Mouse (Mus musculus) kidney, embryonic 15.5 days (tissue): Measurements from ENCODE around the gene Wbp1. TPM values are rescaled to one million over a fixed set of nuclear protein-coding genes. Genes with fewer than 3 reads are reported as not detected.
"Not testable (repeated sequence)": the region's sequence is repeated elsewhere in the genome, so short reads cannot be mapped to it uniquely, and the experiment has no call there.

ENCODE experiments used
- ATAC-seq: fragments of 200-750 bp; cut with Nextera tagmentation; replicated peaks from 2 replicates; pipeline ENCODE4 v1.8.0; 2017; ENCODE audit warnings: moderate TSS enrichment; ENCODE audit not compliant: low FRiP score
- H3K27ac ChIP-seq: fragments of 300-500 bp; sonication (generic); 2 replicates; pipeline ENCODE4 v1.5.1; 2015; ENCODE audit warnings: mild to moderate bottlenecking, inconsistent platforms
- H3K27me3 ChIP-seq: fragments of 300-500 bp; sonication (generic); 2 replicates; pipeline ENCODE4 v1.6.1; 2015; ENCODE audit warnings: inconsistent platforms
- H3K36me3 ChIP-seq: fragments of 300-500 bp; sonication (generic); 2 replicates; pipeline ENCODE4 v1.6.1; 2015; ENCODE audit warnings: inconsistent platforms
- H3K4me1 ChIP-seq: fragments of 300-500 bp; sonication (generic); 2 replicates; pipeline ENCODE4 v1.6.1; 2015; ENCODE audit warnings: inconsistent platforms
- H3K4me2 ChIP-seq: fragments of 300-500 bp; sonication (generic); 2 replicates; pipeline ENCODE4 v1.6.1; 2015; ENCODE audit warnings: moderate library complexity, mild to moderate bottlenecking, inconsistent platforms
- H3K4me3 ChIP-seq: fragments of 300-500 bp; sonication (generic); replicated peaks from 2 replicates; pipeline ENCODE4 v1.5.1; 2015; ENCODE audit warnings: mild to moderate bottlenecking, inconsistent platforms
- H3K9ac ChIP-seq: fragments of 300-500 bp; sonication (generic); 2 replicates; pipeline ENCODE4 v1.6.1; 2015; ENCODE audit warnings: mild to moderate bottlenecking, inconsistent platforms
- H3K9me3 ChIP-seq: fragments of 300-500 bp; sonication (generic); replicated peaks from 2 replicates; pipeline ENCODE4 v1.6.1; 2016; ENCODE audit warnings: inconsistent platforms
- WGBS: fragments of 180-500 bp; shearing (Covaris S2); methylation state at CpG from one replicate; pipeline ENCODE4 v1.1.7; 2015; ENCODE audit warnings: mixed read lengths; 5-methylcytosine and 5-hydroxymethylcytosine counted together
- polyA plus RNA-seq: library from polyadenylated mRNA; unstranded; fragments of >200 nt; fragmentation: Nextera tagmentation; extraction: Ambion mirVana; gene quantifications from 2 replicates; pipeline ENCODE4 v1.2.1, GENCODE M21; 2015

The Wbp1 gene
- polyA plus RNA-seq, result 132 and 144 TPM in 2 replicates

- Histone ChIP-seq H3K4me1 (peaks cover 77% of the 10 kb centered on the region), H3K27ac (peak within 1 kb of the TSS; percentile 97), H3K27me3 (no peaks in the 10 kb centered on the region), H3K36me3 (peaks cover 32% of the 10 kb centered on the region), H3K9ac (peak within 1 kb of the TSS; percentile 81), H3K9me3 (no peaks in the 10 kb centered on the region), H3K4me3 (peak within 1 kb of the TSS; percentile 82), H3K4me2 (peak within 1 kb of the TSS; percentile 97)
- peak; percentile 94 for ATAC-seq
- under 1% methylated on average over 38 of the region's 38 CpGs for WGBS
Observed at GRCm38 (mm10) chr6:83120930-83121862, at the start of gene Wbp1. Gene Wbp1 (minus strand): TSS chr6:83121559.

- Histone ChIP-seq H3K36me3 (0 out of 2 replicates have a peak, but pooled peaks cover 2% of the 10 kb centered on the region), H3K27ac (no peak overlapping the region), H3K4me3 (no peak overlapping the region), H3K4me1 (peaks cover 36% of the 10 kb centered on the region), H3K4me2 (no peak overlapping the region), H3K9me3 (no peaks in the 10 kb centered on the region), H3K27me3 (no peaks in the 10 kb centered on the region), H3K9ac (no peak overlapping the region)
- ATAC-seq, result no peak
- WGBS, result 83% methylated on average over 5 of the region's 5 CpGs
Observed at GRCm38 (mm10) chr6:83171063-83171462, 49.7 kb upstream of the Wbp1 start.

- ATAC-seq, result no peak
- Histone ChIP-seq H3K4me3 (no peak overlapping the region), H3K4me2 (no peak overlapping the region), H3K27ac (peak overlapping the region; percentile 23; the same call in 1 of the 2 replicates), H3K9me3 (no peaks in the 10 kb centered on the region), H3K36me3 (no peaks in the 10 kb centered on the region), H3K27me3 (no peaks in the 10 kb centered on the region), H3K9ac (no peak overlapping the region), H3K4me1 (peaks cover 40% of the 10 kb centered on the region)
- 48% methylated on average over 5 of the region's 5 CpGs for WGBS
Observed at GRCm38 (mm10) chr6:83169872-83170271, 48.5 kb upstream of the Wbp1 start.

- Histone ChIP-seq H3K9ac (peak overlapping the region; percentile 90), H3K4me3 (peak overlapping the region; percentile 92), H3K27me3 (peaks cover 15% of the 10 kb centered on the region), H3K9me3 (no peaks in the 10 kb centered on the region), H3K4me1 (peaks cover 55% of the 10 kb centered on the region), H3K36me3 (no peaks in the 10 kb centered on the region), H3K27ac (peak overlapping the region; percentile 87; the same call in 1 of the 2 replicates), H3K4me2 (peak overlapping the region; percentile 72)
- under 1% methylated on average over 12 of the region's 12 CpGs for WGBS
- no peak for ATAC-seq
Observed at GRCm38 (mm10) chr6:83166243-83166630, 44.9 kb upstream of the Wbp1 start.

GRCm38 (mm10) chr6:83165607-83166242, 44.4 kb upstream of the Wbp1 start, which contains the start of gene Dctn1:
Gene Dctn1 (plus strand): TSS chr6:83165920.
- peak within 1 kb of the TSS; percentile 87 for H3K27ac ChIP-seq
- H3K9me3 ChIP-seq, result no peaks in the 10 kb centered on the region
- peak within 1 kb of the TSS; percentile 72 for H3K4me2 ChIP-seq
- no peaks in the 10 kb centered on the region for H3K36me3 ChIP-seq
- peak within 1 kb of the TSS; percentile 90 for H3K9ac ChIP-seq
- ATAC-seq, result peak; percentile 83
- peak within 1 kb of the TSS; percentile 92 for H3K4me3 ChIP-seq
- H3K4me1 ChIP-seq, result peaks cover 59% of the 10 kb centered on the region
- WGBS, result under 1% methylated on average over 57 of the region's 58 CpGs
- H3K27me3 ChIP-seq, result peaks cover 20% of the 10 kb centered on the region

- 0 out of 2 replicates have a peak, but pooled peaks have one; percentile 16 for ATAC-seq
- Histone ChIP-seq H3K4me2 (peak overlapping the region; percentile 72), H3K4me3 (peak overlapping the region; percentile 92), H3K27ac (peak overlapping the region; percentile 87), H3K27me3 (peaks cover 26% of the 10 kb centered on the region), H3K9me3 (no peaks in the 10 kb centered on the region), H3K9ac (peak overlapping the region; percentile 90), H3K36me3 (no peaks in the 10 kb centered on the region), H3K4me1 (peaks cover 55% of the 10 kb centered on the region)
- WGBS, result 5% methylated on average over 6 of the region's 6 CpGs
Observed at GRCm38 (mm10) chr6:83165026-83165606, 43.8 kb upstream of the Wbp1 start.

- no peak for ATAC-seq
- WGBS, result under 1% methylated on average over 8 of the region's 8 CpGs
- peaks cover 30% of the 10 kb centered on the region for H3K27me3 ChIP-seq
- peaks cover 41% of the 10 kb centered on the region for H3K4me1 ChIP-seq
- no peaks in the 10 kb centered on the region for H3K36me3 ChIP-seq
- no peak overlapping the region for H3K27ac ChIP-seq
- peak overlapping the region; percentile 43; the same call in 1 of the 2 replicates for H3K9ac ChIP-seq
- no peaks in the 10 kb centered on the region for H3K9me3 ChIP-seq
- peak overlapping the region; percentile 85 for H3K4me2 ChIP-seq
- peak overlapping the region; percentile 45 for H3K4me3 ChIP-seq
Observed at GRCm38 (mm10) chr6:83162701-83163100, 41.3 kb upstream of the Wbp1 start.

- H3K4me2 ChIP-seq, result peak overlapping the region; percentile 85
- H3K27ac ChIP-seq, result no peak overlapping the region
- peak; percentile 15; the same call in 1 of the 2 replicates for ATAC-seq
- WGBS, result under 1% methylated on average over 49 of the region's 49 CpGs
- peaks cover 37% of the 10 kb centered on the region for H3K4me1 ChIP-seq
- peaks cover 34% of the 10 kb centered on the region for H3K27me3 ChIP-seq
- no peaks in the 10 kb centered on the region for H3K9me3 ChIP-seq
- peak overlapping the region; percentile 45 for H3K4me3 ChIP-seq
- peak overlapping the region; percentile 43 for H3K9ac ChIP-seq
- H3K36me3 ChIP-seq, result no peaks in the 10 kb centered on the region
Observed at GRCm38 (mm10) chr6:83161921-83162641, 40.7 kb upstream of the Wbp1 start.

GRCm38 (mm10) chr6:83161442-83161841, 40.1 kb upstream of the Wbp1 start:
- H3K4me1 ChIP-seq, result peaks cover 31% of the 10 kb centered on the region
- WGBS, result 5% methylated on average over 19 of the region's 19 CpGs

GRCm38 (mm10) chr6:83159456-83159855, 38.1 kb upstream of the Wbp1 start:
- ATAC-seq, H3K9me3 ChIP-seq, H3K27ac ChIP-seq, H3K9ac ChIP-seq, H3K4me3 ChIP-seq, H3K4me2 ChIP-seq, H3K36me3 ChIP-seq: not testable (repeated sequence)
- peaks cover 34% of the 10 kb centered on the region for H3K27me3 ChIP-seq
- H3K4me1 ChIP-seq, result peaks cover 34% of the 10 kb centered on the region
- WGBS, result 24% methylated on average over 3 of the region's 3 CpGs

More at GRCm38 (mm10) chr6:83161442-83161841, 40.1 kb upstream of the Wbp1 start:
- H3K27me3 ChIP-seq, result peaks cover 34% of the 10 kb centered on the region
- H3K27ac ChIP-seq, result no peak overlapping the region
- no peaks in the 10 kb centered on the region for H3K36me3 ChIP-seq
- peak overlapping the region; percentile 45 for H3K4me3 ChIP-seq
- H3K9ac ChIP-seq, result peak overlapping the region; percentile 43
- H3K9me3 ChIP-seq, result no peaks in the 10 kb centered on the region
- H3K4me2 ChIP-seq, result peak overlapping the region; percentile 85
- ATAC-seq, result no peak

GRCm38 (mm10) chr6:83156259-83156684, 34.9 kb upstream of the Wbp1 start, which contains the start of the genes Wdr54 and 1700003E16Rik:
Gene Wdr54 (minus strand): TSS chr6:83156397.
Gene 1700003E16Rik (plus strand): TSS chr6:83156404.
- Histone ChIP-seq H3K27ac (no peak within 1 kb of the TSS), H3K9ac (peak within 1 kb of the TSS; percentile 44), H3K4me3 (peak within 1 kb of the TSS; percentile 62), H3K4me2 (peak within 1 kb of the TSS; percentile 90), H3K36me3 (peaks cover 21% of the 10 kb centered on the region), H3K27me3 (peaks cover 19% of the 10 kb centered on the region), H3K4me1 (peaks cover 17% of the 10 kb centered on the region), H3K9me3 (no peaks in the 10 kb centered on the region)
- ATAC-seq, result peak; percentile 85
- WGBS, result 1% methylated on average over 32 of the region's 32 CpGs
